Mouse (Mus musculus) hindbrain, embryonic 11.5 days (tissue): ENCODE measurements at regions not wholly inside any gene's neighbourhood (a gene's known extent, or its start where the extent isn't known, plus 50 kb on each side); places are given as distances from the start of the nearest gene placed in this dataset.

ENCODE experiments used
- ATAC-seq: fragments of 200-750 bp; cut with Nextera tagmentation; 2 replicates; pipeline ENCODE4 v1.8.0; 2017; ENCODE audit warnings: mild to moderate bottlenecking, moderate TSS enrichment, moderate library complexity; ENCODE audit not compliant: low FRiP score
- DNase-seq: peaks from one replicate; pipeline ENCODE4 v3.0.0-alpha.2; 2015; ENCODE audit warnings: low spot score
- H3K27ac ChIP-seq: fragments of 300-500 bp; sonication (generic); 2 replicates; pipeline ENCODE4 v1.5.1; 2014; ENCODE audit warnings: mild to moderate bottlenecking, low read depth, low read length
- H3K27me3 ChIP-seq: fragments of 300-500 bp; sonication (generic); 2 replicates; pipeline ENCODE4 v1.6.1; 2014; ENCODE audit warnings: mild to moderate bottlenecking, low read length, moderate library complexity, mixed read lengths; ENCODE audit not compliant: control insufficient read depth, insufficient read depth
- H3K36me3 ChIP-seq: fragments of 300-500 bp; sonication (generic); 2 replicates; pipeline ENCODE4 v1.6.1; 2014; ENCODE audit warnings: mild to moderate bottlenecking, low read length, moderate library complexity, mixed read lengths; ENCODE audit not compliant: control insufficient read depth, insufficient read depth
- H3K4me1 ChIP-seq: fragments of 300-500 bp; sonication (generic); replicated peaks from 2 replicates; pipeline ENCODE4 v1.6.1; 2014; ENCODE audit warnings: low read length, mixed read lengths; ENCODE audit not compliant: control insufficient read depth, insufficient read depth
- H3K4me2 ChIP-seq: fragments of 300-500 bp; sonication (generic); replicated peaks from 2 replicates; pipeline ENCODE4 v1.6.1; 2014; ENCODE audit warnings: mild to moderate bottlenecking, low read depth, low read length
- H3K4me3 ChIP-seq: fragments of 300-500 bp; sonication (generic); 2 replicates; pipeline ENCODE4 v1.5.1; 2014; ENCODE audit warnings: low read depth, low read length
- H3K9ac ChIP-seq: fragments of 300-500 bp; sonication (generic); 2 replicates; pipeline ENCODE4 v1.6.1; 2014; ENCODE audit warnings: low read depth, low read length
- H3K9me3 ChIP-seq: fragments of 300-500 bp; sonication (generic); 2 replicates; pipeline ENCODE4 v1.6.1; 2016; ENCODE audit warnings: low read length; ENCODE audit not compliant: control insufficient read depth
- WGBS: fragments of 180-500 bp; shearing (Covaris S2); extraction: QIAGEN DNeasy Blood & Tissue Kit; methylation state at CpG from one replicate; pipeline ENCODE4 v1.1.7; 2014; 5-methylcytosine and 5-hydroxymethylcytosine counted together

- 94% methylated on average over 6 of the region's 6 CpGs for WGBS
- Histone ChIP-seq H3K4me2 (no peak overlapping the region), H3K9ac (no peak overlapping the region), H3K27me3 (no peaks in the 10 kb centered on the region), H3K4me1 (no peaks in the 10 kb centered on the region), H3K9me3 (no peaks in the 10 kb centered on the region), H3K36me3 (no peaks in the 10 kb centered on the region), H3K4me3 (no peak overlapping the region), H3K27ac (no peak overlapping the region)
- no peak for DNase-seq
- no peak for ATAC-seq
Measured at GRCm38 (mm10) chr12:70698466-70698865, 126.8 kb upstream of the Frmd6 start.

DNA sequence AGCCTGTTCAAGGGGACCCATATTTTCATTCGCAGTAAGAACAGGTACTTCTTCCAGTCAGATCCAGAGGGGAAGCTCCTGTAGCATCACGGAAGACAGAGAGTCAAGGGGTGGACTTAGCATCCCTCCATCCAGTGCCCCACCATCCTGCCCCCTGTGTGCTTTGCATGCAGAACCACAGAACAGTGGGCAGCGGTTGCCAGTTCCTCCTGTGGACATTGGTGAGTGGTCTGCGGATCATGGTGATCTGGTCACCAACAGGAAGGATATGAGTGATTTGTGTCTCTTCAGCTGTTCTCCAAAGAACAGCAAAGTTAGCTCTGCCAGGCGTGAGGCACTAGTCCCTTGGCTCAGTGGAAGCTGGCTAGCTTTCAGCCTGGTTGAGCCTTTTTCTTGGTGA, 122.8 kb upstream of the Frmd6 start:
- DNase-seq (no peak), ATAC-seq (no peak)
- Histone ChIP-seq H3K4me2 (no peak overlapping the region), H3K4me3 (no peak overlapping the region), H3K36me3 (no peaks in the 10 kb centered on the region), H3K27ac (no peak overlapping the region), H3K9ac (no peak overlapping the region), H3K27me3 (no peaks in the 10 kb centered on the region), H3K9me3 (no peaks in the 10 kb centered on the region), H3K4me1 (no peaks in the 10 kb centered on the region)
- 96% methylated on average over 5 of the region's 5 CpGs for WGBS

- Histone ChIP-seq H3K4me3 (no peak overlapping the region), H3K27ac (no peak overlapping the region), H3K9me3 (no peaks in the 10 kb centered on the region), H3K4me2 (no peak overlapping the region), H3K36me3 (no peaks in the 10 kb centered on the region), H3K4me1 (no peaks in the 10 kb centered on the region), H3K27me3 (no peaks in the 10 kb centered on the region), H3K9ac (no peak overlapping the region)
- 83% methylated on average over 11 of the region's 11 CpGs for WGBS
- DNase-seq = no peak
- no peak for ATAC-seq
Measured at GRCm38 (mm10) chr12:70706806-70707628, 118.3 kb upstream of the Frmd6 start.

- Histone ChIP-seq H3K27ac (no peak overlapping the region), H3K4me1 (no peaks in the 10 kb centered on the region), H3K27me3 (no peaks in the 10 kb centered on the region), H3K4me3 (no peak overlapping the region), H3K9ac (no peak overlapping the region), H3K9me3 (no peaks in the 10 kb centered on the region), H3K4me2 (no peak overlapping the region), H3K36me3 (no peaks in the 10 kb centered on the region)
- DNase-seq = no peak
- WGBS = 71% methylated on average over 6 of the region's 6 CpGs
- no peak for ATAC-seq
Measured at GRCm38 (mm10) chr12:70707629-70708289, 117.6 kb upstream of the Frmd6 start.

GRCm38 (mm10) chr12:70708290-70708668, 117.0 kb upstream of the Frmd6 start:
- Histone ChIP-seq H3K4me1 (no peaks in the 10 kb centered on the region), H3K4me2 (no peak overlapping the region), H3K27ac (no peak overlapping the region), H3K9me3 (no peaks in the 10 kb centered on the region), H3K27me3 (no peaks in the 10 kb centered on the region), H3K4me3 (no peak overlapping the region), H3K9ac (no peak overlapping the region), H3K36me3 (no peaks in the 10 kb centered on the region)
- ATAC-seq (no peak), DNase-seq (no peak)
- WGBS = 94% methylated on average over 5 of the region's 5 CpGs

- WGBS = 93% methylated on average over 7 of the region's 7 CpGs
Measured at GRCm38 (mm10) chr12:70710311-70710710, 115.0 kb upstream of the Frmd6 start.

GRCm38 (mm10) chr12:70711030-70711429, 114.3 kb upstream of the Frmd6 start:
- no peak overlapping the region for H3K4me3 ChIP-seq
- H3K9me3 ChIP-seq = no peaks in the 10 kb centered on the region
- ATAC-seq = no peak
- no peak overlapping the region for H3K27ac ChIP-seq
- H3K9ac ChIP-seq = no peak overlapping the region
- WGBS = 61% methylated on average over 5 of the region's 5 CpGs
- H3K36me3 ChIP-seq = no peaks in the 10 kb centered on the region
- no peaks in the 10 kb centered on the region for H3K4me1 ChIP-seq
- no peak overlapping the region for H3K4me2 ChIP-seq
- no peak for DNase-seq
- H3K27me3 ChIP-seq = no peaks in the 10 kb centered on the region

More at GRCm38 (mm10) chr12:70710311-70710710, 115.0 kb upstream of the Frmd6 start:
- no peaks in the 10 kb centered on the region for H3K4me1 ChIP-seq
- H3K36me3 ChIP-seq = no peaks in the 10 kb centered on the region
- H3K27ac ChIP-seq = no peak overlapping the region
- H3K9ac ChIP-seq = no peak overlapping the region
- H3K4me2 ChIP-seq = no peak overlapping the region
- no peak for DNase-seq
- H3K9me3 ChIP-seq = no peaks in the 10 kb centered on the region
- no peak overlapping the region for H3K4me3 ChIP-seq
- ATAC-seq = no peak
- H3K27me3 ChIP-seq = no peaks in the 10 kb centered on the region

- H3K27ac ChIP-seq = no peak overlapping the region
- no peaks in the 10 kb centered on the region for H3K9me3 ChIP-seq
- no peaks in the 10 kb centered on the region for H3K36me3 ChIP-seq
- no peak for DNase-seq
- H3K4me3 ChIP-seq = no peak overlapping the region
- no peaks in the 10 kb centered on the region for H3K27me3 ChIP-seq
- H3K4me2 ChIP-seq = no peak overlapping the region
- 59% methylated on average over 5 of the region's 5 CpGs for WGBS
- H3K4me1 ChIP-seq = no peaks in the 10 kb centered on the region
- no peak for ATAC-seq
- H3K9ac ChIP-seq = no peak overlapping the region
Measured at GRCm38 (mm10) chr12:70712322-70713024, 112.8 kb upstream of the Frmd6 start.
